Mouse (Mus musculus) megakaryocyte, embryonic 14.5 days (primary cell): ENCODE data around the gene Gipc3. TPM values are rescaled to one million over a fixed set of nuclear protein-coding genes. Genes with fewer than 3 reads are reported as not detected.

Source experiments
- H3K27me3 ChIP-seq: replicated peaks from 2 replicates; pipeline ENCODE3; 2012; ENCODE audit warnings: inconsistent platforms
- H3K36me3 ChIP-seq: replicated peaks from 2 replicates; pipeline ENCODE3; 2012; ENCODE audit warnings: low read length, inconsistent platforms, mixed read lengths
- H3K4me1 ChIP-seq: 2 replicates; pipeline ENCODE4 v1.6.1; 2012; ENCODE audit warnings: inconsistent platforms
- H3K4me3 ChIP-seq: replicated peaks from 2 replicates; pipeline ENCODE3; 2012; ENCODE audit warnings: moderate library complexity, mild to moderate bottlenecking, inconsistent platforms
- H3K9me3 ChIP-seq: 2 replicates; pipeline ENCODE4 v1.6.1; 2012; ENCODE audit warnings: inconsistent platforms
- FLI1 ChIP-seq: IDR thresholded peaks from 2 replicates; pipeline ENCODE4 v1.6.1; 2012; ENCODE audit warnings: low read length, inconsistent platforms, mixed read lengths
- GATA1 ChIP-seq: IDR thresholded peaks from 3 replicates; pipeline ENCODE4 v1.6.1; 2012; ENCODE audit warnings: mixed read lengths, low read length, inconsistent platforms, borderline replicate concordance
- polyA plus RNA-seq: library from polyadenylated mRNA; stranded (reverse); fragments of >175 nt; gene quantifications from 2 replicates; pipeline ENCODE4 v1.2.3, GENCODE M21; 2012; ENCODE audit warnings: low replicate concordance; ENCODE audit not compliant: insufficient read depth

The Gipc3 gene
- polyA plus RNA-seq, 1 experiment: 2.9 TPM

- Histone ChIP-seq H3K4me1 (peaks cover 76% of the 10 kb centered on the region), H3K27me3 (peaks cover 9% of the 10 kb centered on the region), H3K36me3 (no peaks in the 10 kb centered on the region), H3K4me3 (no peak overlapping the region), H3K9me3 (no peaks in the 10 kb centered on the region)
- no peak for TF ChIP-seq GATA1
- no peak for TF ChIP-seq FLI1
Observed at GRCm38 (mm10) chr10:81288601-81289000, 54.5 kb downstream of the Gipc3 start.

DNA sequence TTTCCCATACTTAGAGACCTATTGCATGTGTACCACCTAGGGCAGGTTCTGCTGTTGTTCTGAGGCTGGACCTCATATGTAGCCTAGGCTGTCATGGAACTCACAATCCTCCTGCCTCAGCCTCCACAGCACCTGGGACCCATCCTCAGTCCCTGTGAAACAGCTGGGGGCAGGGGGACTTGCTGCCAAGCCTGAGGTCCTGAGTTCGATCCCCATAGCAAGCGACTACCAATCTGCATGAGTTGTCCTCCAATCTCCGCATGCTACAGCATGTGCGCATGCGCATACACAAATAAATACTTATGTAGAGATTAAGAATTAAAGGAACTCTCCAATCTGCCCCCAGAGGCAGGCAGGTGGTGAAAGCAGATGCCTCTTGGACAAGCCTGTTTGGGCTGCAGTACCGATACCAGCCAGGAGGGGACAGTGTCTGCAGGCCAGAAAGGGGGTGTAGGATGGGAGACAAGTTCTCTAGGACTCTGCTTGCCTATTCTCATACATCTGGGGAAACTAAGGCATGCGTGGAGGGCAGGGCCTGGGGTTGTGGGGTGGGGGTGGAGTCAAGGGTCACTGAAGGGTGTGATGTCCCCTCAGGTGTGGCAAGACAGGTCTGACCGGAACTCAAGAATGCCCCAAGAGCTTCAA is 55.4 kb downstream of the Gipc3 start:
- no peak for TF ChIP-seq GATA1
- TF ChIP-seq FLI1: no peak
- peaks cover 75% of the 10 kb centered on the region for H3K4me1 ChIP-seq
- H3K9me3 ChIP-seq: no peaks in the 10 kb centered on the region
- H3K4me3 ChIP-seq: no peak overlapping the region
- H3K36me3 ChIP-seq: no peaks in the 10 kb centered on the region
- peaks cover 18% of the 10 kb centered on the region for H3K27me3 ChIP-seq

DNA sequence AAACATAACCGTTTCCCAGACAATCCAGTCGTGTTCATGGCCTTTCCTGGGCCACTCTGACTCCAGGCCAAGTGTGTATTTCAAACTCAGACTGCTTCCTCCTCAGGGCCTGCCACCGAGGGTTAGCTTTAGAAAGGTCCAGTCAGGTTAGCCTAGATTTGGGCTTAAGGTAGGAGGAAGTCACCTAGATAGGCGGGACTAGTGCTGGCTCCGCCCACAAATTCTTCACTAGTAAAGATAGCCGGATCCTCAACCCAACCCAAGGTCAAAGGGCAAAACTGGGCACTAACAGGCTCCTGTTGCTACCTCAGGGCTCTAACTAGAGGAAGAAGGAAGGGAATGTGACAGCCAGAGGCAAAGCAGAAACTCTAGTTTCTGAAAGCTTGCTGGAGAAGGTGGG is 56.5 kb downstream of the Gipc3 start:
- Histone ChIP-seq H3K4me1 (peaks cover 70% of the 10 kb centered on the region), H3K36me3 (no peaks in the 10 kb centered on the region), H3K9me3 (0 out of 2 replicates have a peak, but pooled peaks cover 1% of the 10 kb centered on the region), H3K27me3 (peaks cover 18% of the 10 kb centered on the region), H3K4me3 (no peak overlapping the region)
- TF ChIP-seq GATA1 (no peak), FLI1 (no peak)

GRCm38 (mm10) chr10:81285694-81286450 is 57.2 kb downstream of the Gipc3 start:
- TF ChIP-seq FLI1: no peak
- TF ChIP-seq GATA1: no peak
- Histone ChIP-seq H3K4me3 (peak overlapping the region; percentile 93), H3K27me3 (peaks cover 20% of the 10 kb centered on the region), H3K36me3 (peaks cover 3% of the 10 kb centered on the region), H3K9me3 (0 out of 2 replicates have a peak, but pooled peaks cover 4% of the 10 kb centered on the region), H3K4me1 (peaks cover 70% of the 10 kb centered on the region)

Other genes with a start within 250 kb of the Gipc3 start
- gene Creb3l3, start 244.4 kb downstream of the Gipc3 start, polyA plus RNA-seq: not detected in 2 replicates
- gene Map2k2, start 237.4 kb downstream of the Gipc3 start, polyA plus RNA-seq: 407 and 1,114 TPM in 2 replicates
- 100.0 and 136 TPM in 2 replicates for gene Zbtb7a, start 208.0 kb downstream of the Gipc3 start, polyA plus RNA-seq
- gene Pias4, start 175.3 kb downstream of the Gipc3 start, polyA plus RNA-seq: 95.2 and 184 TPM in 2 replicates
- gene Eef2, start 166.6 kb downstream of the Gipc3 start, polyA plus RNA-seq: 439 and 1,295 TPM in 2 replicates
- gene Dapk3, start 160.3 kb downstream of the Gipc3 start, polyA plus RNA-seq: 168 TPM in 2 replicates
- gene 4930442H23Rik, start 159.4 kb downstream of the Gipc3 start, polyA plus RNA-seq: not detected in 2 replicates
- not detected in 2 replicates for gene Nmrk2, start 141.2 kb downstream of the Gipc3 start, polyA plus RNA-seq
- not detected in 2 replicates for gene Atcay, start 112.4 kb downstream of the Gipc3 start, polyA plus RNA-seq
- 1.4 TPM in 1 of 2 replicates, not detected in the other for gene Zfr2, start 110.1 kb downstream of the Gipc3 start, polyA plus RNA-seq
- gene Matk, start 90.3 kb downstream of the Gipc3 start, polyA plus RNA-seq: 6.2 and 21.4 TPM in 2 replicates
- gene Mrpl54, start 76.3 kb downstream of the Gipc3 start, polyA plus RNA-seq: 458 and 769 TPM in 2 replicates
- 93.1 and 154 TPM in 2 replicates for gene Apba3, start 76.3 kb downstream of the Gipc3 start, polyA plus RNA-seq
- 4.6 and 5.5 TPM in 2 replicates for gene Tjp3, start 51.7 kb downstream of the Gipc3 start, polyA plus RNA-seq
- 124 and 136 TPM in 2 replicates for gene Pip5k1c, start 50.3 kb downstream of the Gipc3 start, polyA plus RNA-seq
- 76.5 and 78.5 TPM in 2 replicates for gene Cactin, start 22.2 kb downstream of the Gipc3 start, polyA plus RNA-seq
- 87.5 and 153 TPM in 2 replicates for gene Tbxa2r, start 14.5 kb downstream of the Gipc3 start, polyA plus RNA-seq
- gene Hmg20b, start 7.2 kb upstream of the Gipc3 start, polyA plus RNA-seq: 302 and 601 TPM in 2 replicates
- gene Mfsd12, start 14.2 kb upstream of the Gipc3 start, polyA plus RNA-seq: 20.2 and 44.1 TPM in 2 replicates
- gene 4930404N11Rik, start 22.6 kb upstream of the Gipc3 start, polyA plus RNA-seq: 30.6 and 109 TPM in 2 replicates
- gene Fzr1, start 35.2 kb upstream of the Gipc3 start, polyA plus RNA-seq: 71.2 and 72.9 TPM in 2 replicates
- gene Dohh, start 41.2 kb upstream of the Gipc3 start, polyA plus RNA-seq: 80.4 and 114 TPM in 2 replicates
- gene Gm48551, start 41.2 kb upstream of the Gipc3 start, polyA plus RNA-seq: 0.89 TPM in 1 of 2 replicates, not detected in the other
- 8.4 TPM in 1 of 2 replicates, not detected in the other for gene Gm48552, start 45.7 kb upstream of the Gipc3 start, polyA plus RNA-seq
- 4.4 TPM in 1 of 2 replicates, not detected in the other for gene Smim24, start 49.8 kb upstream of the Gipc3 start, polyA plus RNA-seq
- gene Nfic, start 112.4 kb upstream of the Gipc3 start, polyA plus RNA-seq: 184 and 257 TPM in 2 replicates
- gene Celf5, start 139.4 kb upstream of the Gipc3 start, polyA plus RNA-seq: 1.3 and 3.3 TPM in 2 replicates
- 145 and 508 TPM in 2 replicates for gene Ncln, start 153.1 kb upstream of the Gipc3 start, polyA plus RNA-seq
- 7.4 and 9.1 TPM in 2 replicates for gene S1pr4, start 156.9 kb upstream of the Gipc3 start, polyA plus RNA-seq
- 31.7 and 48.4 TPM in 2 replicates for gene Gna15, start 181.0 kb upstream of the Gipc3 start, polyA plus RNA-seq
- 7.3 and 10.2 TPM in 2 replicates for gene Gna11, start 201.9 kb upstream of the Gipc3 start, polyA plus RNA-seq
- 2,412 and 5,687 TPM in 2 replicates for gene Aes, start 216.2 kb upstream of the Gipc3 start, polyA plus RNA-seq
- 18.9 and 34.3 TPM in 2 replicates for gene Tle2, start 231.3 kb upstream of the Gipc3 start, polyA plus RNA-seq